Mouse (Mus musculus): ENCODE results near the gene Yipf3.

DNA sequence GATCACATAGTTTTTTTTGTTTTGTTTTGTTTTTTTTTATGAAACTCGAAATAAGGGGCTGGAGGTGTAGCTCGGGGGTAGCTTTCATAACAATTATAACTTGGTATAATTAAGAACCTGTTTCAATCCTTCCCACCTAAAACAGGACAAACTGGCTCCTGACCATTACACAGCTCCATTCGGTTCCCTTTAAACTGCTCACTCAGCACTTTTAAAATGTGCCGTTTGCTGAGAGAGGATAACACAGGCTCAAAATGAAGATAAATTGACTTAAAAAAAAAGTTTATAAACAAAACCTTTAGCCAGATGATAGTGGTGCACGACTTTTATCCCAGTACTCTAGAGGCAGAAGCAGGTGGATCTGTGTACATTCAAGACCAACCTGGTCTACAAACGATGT lies 37.5 kb downstream of the Yipf3 start:
- no peak for TF ChIP-seq CTCF (IDR thresholded peaks at IDR 0.05; ENCODE audit: insufficient read depth, low read depth, low read length)
- no peak for TF ChIP-seq POLR2A (IDR thresholded peaks at IDR 0.05; ENCODE audit: insufficient read depth, low read depth, low read length)
